Mouse (Mus musculus) layer of hippocampus, adult 2 months (tissue): ENCODE results near the gene Tagap. TPM values are rescaled to one million over a fixed set of nuclear protein-coding genes. Genes with fewer than 3 reads are reported as not detected.

Experiments
- DNase-seq, 2 experiments: peaks; one replicate each; pipeline ENCODE4 v3.0.0; 2022; ENCODE audit warnings: low spot score in 2 of 2
- H3K27ac ChIP-seq: fragments of 200-600 bp; 2 replicates; pipeline ENCODE4 v1.8.1; 2022
- H3K4me3 ChIP-seq: fragments of 200-600 bp; 2 replicates; pipeline ENCODE4 v1.8.1; 2022; ENCODE audit warnings: mild to moderate bottlenecking
- CTCF ChIP-seq: fragments of 200-600 bp; conservative IDR thresholded peaks from 2 replicates; pipeline ENCODE4 v1.8.1; 2022; ENCODE audit warnings: antibody characterized with exemption, mild to moderate bottlenecking, moderate library complexity
- total RNA-seq, 2 experiments: library from RNA; stranded (reverse); gene quantifications; 2 replicates each; pipeline ENCODE4 v1.2.3; 2021

The Tagap gene
- total RNA-seq, 2 experiments from 2014 or later = 4.8 to 5.0 TPM

- DNase-seq = no peak
- no peak overlapping the region for H3K27ac ChIP-seq
- no peak overlapping the region for H3K4me3 ChIP-seq
- TF ChIP-seq CTCF = no peak
Measured at GRCm38 (mm10) chr17:7897120-7897519, 28.7 kb upstream of the Tagap start.

GRCm38 (mm10) chr17:7897756-7898155 is 28.0 kb upstream of the Tagap start:
- Histone ChIP-seq H3K4me3 (no peak overlapping the region), H3K27ac (no peak overlapping the region)
- DNase-seq = no peak
- no peak for TF ChIP-seq CTCF

- DNase-seq = no peak
- no peak for TF ChIP-seq CTCF
- Histone ChIP-seq H3K4me3 (no peak overlapping the region), H3K27ac (no peak overlapping the region)
Measured at GRCm38 (mm10) chr17:7899233-7899632, 26.6 kb upstream of the Tagap start.

DNA sequence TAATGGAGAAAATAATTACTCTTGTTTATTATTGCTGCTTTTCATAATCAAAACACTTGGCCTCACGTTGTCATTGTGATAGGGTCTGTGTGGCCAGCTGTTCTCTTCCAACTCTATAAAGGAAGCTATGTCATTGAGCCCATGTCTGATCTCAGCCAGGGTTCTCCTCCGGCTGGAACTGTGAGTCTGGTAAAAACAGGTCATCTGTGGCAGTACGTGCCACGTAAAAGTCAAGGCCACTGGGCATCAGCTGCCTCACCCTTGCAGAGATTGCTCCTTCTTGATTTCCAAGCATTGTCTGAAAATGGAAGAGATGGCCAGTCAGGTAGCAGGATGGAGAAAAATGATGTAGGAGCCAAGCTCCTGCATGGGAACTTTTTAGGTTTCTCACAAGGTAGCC is 25.8 kb upstream of the Tagap start:
- no peak for TF ChIP-seq CTCF
- Histone ChIP-seq H3K4me3 (no peak overlapping the region), H3K27ac (no peak overlapping the region)
- DNase-seq = no peak

DNA sequence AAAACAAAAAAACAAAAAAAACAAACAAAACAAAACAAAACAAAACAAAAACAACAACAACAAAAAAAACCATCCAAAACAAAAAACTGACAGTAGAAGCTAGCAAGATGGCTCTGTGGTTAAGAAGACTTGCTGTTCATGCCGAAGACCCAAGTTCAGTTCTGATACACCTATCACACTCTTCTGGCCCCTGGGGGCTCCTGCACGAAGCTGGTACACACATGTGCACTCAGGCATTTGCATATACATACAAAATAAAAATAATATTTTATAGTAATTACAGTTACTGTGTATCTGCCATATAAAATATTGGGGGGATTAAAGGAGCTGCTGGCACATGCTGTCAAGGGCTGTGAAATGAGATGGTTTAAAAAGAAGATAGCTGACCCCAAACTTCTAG is 24.3 kb upstream of the Tagap start:
- no peak overlapping the region for H3K27ac ChIP-seq
- no peak for TF ChIP-seq CTCF
- H3K4me3 ChIP-seq = no peak overlapping the region
- DNase-seq = no peak

- H3K4me3 ChIP-seq = no peak overlapping the region
- peak in 1 of 2 experiments; percentile 17 for DNase-seq
- no peak for TF ChIP-seq CTCF
- H3K27ac ChIP-seq = no peak overlapping the region
Measured at GRCm38 (mm10) chr17:7902362-7902761, 23.4 kb upstream of the Tagap start.

- Histone ChIP-seq H3K4me3 (no peak overlapping the region), H3K27ac (no peak overlapping the region)
- no peak for DNase-seq
- no peak for TF ChIP-seq CTCF
Measured at GRCm38 (mm10) chr17:7904992-7905391, 20.8 kb upstream of the Tagap start.

DNA sequence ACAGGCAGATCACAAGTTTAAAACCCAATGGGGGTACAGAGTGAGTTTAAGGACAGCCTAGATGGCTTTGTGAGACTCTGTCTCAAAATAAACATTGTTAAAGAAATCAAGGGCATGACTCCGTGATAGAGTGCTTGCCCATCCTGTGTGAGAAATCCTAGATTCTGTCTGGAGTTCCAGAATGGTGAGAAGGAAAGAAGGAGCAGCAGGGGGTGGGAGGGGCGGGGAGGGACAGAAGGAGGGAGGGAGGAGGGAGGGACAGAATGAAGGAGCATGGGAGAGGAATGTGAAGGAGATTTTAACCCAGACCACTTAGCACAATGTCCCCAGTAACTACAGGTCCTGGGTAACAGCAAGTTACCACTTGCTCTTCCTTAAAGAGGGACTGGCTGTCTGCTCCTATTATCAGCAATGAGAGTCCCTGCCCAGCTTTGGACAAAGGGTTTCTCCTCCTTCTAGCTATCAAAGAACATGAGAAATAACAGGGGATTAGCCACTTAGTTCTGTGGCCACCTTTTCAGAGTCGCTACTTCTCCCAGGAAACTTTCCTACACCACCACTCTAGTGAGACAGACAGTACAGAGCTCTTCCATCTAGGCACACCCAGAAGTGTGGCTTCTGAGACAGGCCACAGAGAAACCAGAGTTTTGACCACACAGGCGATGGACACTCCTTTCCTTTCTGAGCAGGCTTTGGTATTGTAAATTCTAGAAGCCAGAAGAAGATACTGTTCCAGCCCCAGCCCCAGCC is 19.7 kb upstream of the Tagap start:
- TF ChIP-seq CTCF = no peak
- no peak for DNase-seq
- H3K4me3 ChIP-seq = no peak overlapping the region
- H3K27ac ChIP-seq = no peak overlapping the region

DNA sequence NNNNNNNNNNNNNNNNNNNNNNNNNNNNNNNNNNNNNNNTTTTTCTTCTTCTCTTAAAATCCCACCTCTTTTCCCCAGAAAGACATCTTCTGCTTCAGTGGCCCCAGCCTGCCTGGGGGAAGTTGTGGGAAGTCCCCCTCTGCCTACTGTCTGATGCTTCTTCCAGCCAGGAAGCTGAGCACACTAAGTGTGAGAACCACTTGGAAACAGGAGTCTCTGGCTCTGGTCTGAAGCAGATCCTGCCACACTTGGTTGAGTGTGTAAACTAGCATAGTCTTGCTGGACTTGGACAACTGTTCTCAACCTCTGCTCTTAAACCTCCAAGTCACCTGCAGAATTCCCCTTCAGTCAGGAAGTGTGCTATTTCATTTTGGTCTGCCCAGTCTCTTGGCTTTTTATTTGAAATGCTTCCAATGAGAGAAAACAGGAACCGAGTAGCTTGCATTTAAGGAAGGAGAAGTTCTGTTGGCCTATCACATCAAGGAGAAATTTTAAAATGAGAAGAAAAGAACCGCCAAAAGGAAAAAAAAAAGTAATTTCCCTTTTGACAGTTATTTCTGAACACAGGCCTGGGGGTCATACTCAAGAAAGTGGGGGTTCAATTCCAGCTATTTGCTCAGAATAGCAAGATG is 11.1 kb upstream of the Tagap start:
- TF ChIP-seq CTCF = no peak
- Histone ChIP-seq H3K4me3 (no peak overlapping the region), H3K27ac (no peak overlapping the region)
- DNase-seq = no peak

DNA sequence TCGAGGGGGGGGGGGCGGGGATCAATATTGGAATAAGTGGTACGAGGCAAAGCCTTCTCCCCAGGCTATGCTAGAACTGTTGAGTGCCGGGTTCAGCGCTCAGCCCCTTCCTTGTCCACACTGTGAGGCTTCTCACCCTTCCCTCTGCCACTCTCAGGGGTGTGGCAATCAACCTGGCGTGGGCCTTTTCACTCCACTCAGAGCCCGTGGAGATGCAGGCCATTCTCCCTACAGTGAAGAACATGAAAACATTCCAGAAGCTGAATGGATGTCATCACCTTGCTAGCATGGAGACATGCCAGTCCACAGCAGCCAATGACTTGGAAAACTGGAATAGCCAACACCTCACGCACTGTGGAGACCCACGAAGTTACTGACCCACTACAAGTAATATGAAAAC is 10.0 kb upstream of the Tagap start:
- no peak for TF ChIP-seq CTCF
- no peak for DNase-seq
- H3K4me3 ChIP-seq = no peak overlapping the region
- no peak overlapping the region for H3K27ac ChIP-seq

DNA sequence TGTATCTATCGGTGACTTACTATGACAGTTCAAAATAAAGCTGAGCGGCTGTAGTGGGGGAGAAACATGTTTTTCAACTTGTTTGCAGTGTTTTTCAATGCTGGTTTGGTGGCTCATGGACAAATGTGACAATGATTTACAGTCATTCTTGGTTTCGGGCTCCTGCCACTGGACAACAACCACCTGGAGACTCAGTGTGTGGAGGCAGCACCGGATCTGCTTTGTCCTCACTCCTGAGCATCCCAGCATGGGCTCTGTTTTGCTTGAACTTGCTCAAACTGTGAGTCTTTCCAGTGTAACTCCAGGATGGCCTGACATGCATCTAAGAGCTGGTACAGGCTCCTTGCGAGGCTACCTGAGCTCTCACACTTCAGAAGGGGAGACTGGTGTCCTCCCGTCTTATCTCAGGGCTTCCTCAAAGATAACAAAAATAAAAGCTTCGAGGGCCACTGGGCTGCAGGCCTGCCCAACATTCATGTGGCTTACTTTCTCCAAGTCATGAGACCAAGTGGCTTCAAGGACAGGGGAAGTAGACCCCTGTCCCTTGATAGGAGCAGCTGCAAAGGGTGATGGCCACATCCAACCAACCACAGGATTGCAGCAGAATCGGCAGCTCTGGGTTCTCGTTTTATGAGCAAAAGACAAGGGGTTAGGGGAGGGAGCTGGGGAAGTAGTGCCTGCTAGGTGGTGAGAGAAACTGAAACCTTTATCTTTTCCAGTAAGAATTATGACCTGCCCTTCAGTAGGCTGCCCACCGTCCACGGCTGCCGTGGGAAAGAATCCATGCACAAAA is 8.8 kb upstream of the Tagap start:
- no peak for TF ChIP-seq CTCF

DNA sequence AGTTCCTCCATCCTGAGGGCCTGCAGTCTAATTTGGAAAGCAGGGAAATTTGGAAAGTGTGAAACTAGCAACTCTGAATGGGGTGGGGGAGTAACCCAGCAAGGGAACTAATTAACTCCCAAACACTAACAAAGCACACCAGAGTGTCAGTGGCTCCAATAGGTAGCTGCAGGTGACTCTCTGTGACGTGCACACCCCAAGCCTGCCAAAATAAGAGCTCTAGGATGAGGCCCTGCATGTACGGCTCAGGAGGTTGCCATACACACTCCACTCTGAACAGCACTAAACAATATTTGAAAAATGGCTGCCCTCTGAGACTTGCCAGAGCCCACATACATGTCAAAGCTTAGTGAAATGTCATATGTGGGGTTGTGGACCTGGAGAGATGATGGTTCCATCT is 7.4 kb upstream of the Tagap start:
- no peak overlapping the region for H3K4me3 ChIP-seq
- no peak overlapping the region for H3K27ac ChIP-seq
- no peak for DNase-seq
- TF ChIP-seq CTCF = no peak

More for the DNA sequence above, 8.8 kb upstream of the Tagap start:
- Histone ChIP-seq H3K27ac (no peak overlapping the region), H3K4me3 (no peak overlapping the region)
- DNase-seq = no peak

DNA sequence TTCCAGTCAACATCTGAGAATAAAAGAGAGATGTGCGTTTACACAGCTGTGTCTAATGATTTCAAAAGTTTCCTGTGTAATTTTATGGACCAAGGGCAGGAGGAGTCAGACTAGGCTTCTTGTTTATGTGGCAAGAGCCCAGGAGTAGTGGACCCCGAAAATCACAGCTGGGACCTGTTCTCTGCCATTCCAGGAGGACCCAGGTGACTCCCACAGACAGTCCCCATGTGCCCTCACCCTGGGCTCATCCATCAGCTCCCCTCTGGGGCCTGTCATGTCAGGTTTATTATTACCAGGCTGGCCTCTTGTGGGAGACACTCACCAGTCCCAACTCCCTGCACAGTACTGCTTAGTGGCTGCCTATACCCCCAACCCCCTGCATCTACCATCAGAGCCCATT is 6.6 kb upstream of the Tagap start:
- Histone ChIP-seq H3K4me3 (no peak overlapping the region), H3K27ac (no peak overlapping the region)
- no peak for TF ChIP-seq CTCF
- no peak for DNase-seq
